ENCODE assay signal across 17 mouse cellular contexts in the genomic region with DNA sequence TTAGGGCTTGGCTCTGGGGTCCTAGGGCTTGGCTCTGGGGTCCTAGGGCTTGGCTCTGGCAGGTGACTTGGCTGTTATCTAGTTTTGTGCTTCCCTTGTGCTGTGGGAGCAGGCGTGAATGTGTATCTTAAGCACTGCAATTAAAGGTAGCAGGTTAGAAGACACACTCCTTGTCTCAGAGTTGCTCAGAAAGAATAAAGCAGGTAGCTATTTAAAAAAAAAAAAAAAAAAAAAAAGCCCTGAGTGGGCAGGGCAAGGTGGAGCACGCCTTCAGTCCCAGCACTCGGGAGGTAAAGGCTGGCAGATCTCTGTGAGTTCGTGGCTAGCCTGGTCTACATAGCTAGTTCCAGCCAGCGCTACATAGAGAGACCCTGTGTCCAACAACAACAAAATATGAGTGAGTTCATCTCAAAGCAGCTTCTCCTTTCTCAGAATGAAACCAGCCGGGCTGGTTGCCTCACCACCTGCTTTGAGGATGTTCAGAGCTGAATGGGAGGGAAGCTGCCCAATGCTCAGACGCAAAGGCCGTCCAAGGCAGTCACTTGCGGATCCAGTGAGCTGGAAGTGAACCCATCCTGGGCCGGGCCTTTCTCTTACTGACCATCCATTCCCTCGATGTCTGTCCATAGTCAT. TPM values are rescaled to one million over a fixed set of nuclear protein-coding genes. Genes with fewer than 3 reads are reported as not detected.
DNase-seq lines count a peak whose midpoint lies in the region; TF ChIP-seq lines count a peak whose summit lies in the region.
"Had no signal": no experiment of that assay in that cellular context is flagged by ENCODE, and none has a peak within 500 bp of the region (broad histone marks: within the 10 kb centered on the region; RNA-seq: fewer than 3 reads in every experiment).

No protein-coding gene starts in this region.

- 86% methylated on average over 11 of the region's 11 CpGs for WGBS in heart, embryonic 10.5 days
- 78% methylated on average over 11 of the region's 11 CpGs for WGBS in lung, adult 2 months

- TF ChIP-seq POLR2A in lung, adult 2 months (IDR thresholded peaks at IDR 0.05; ENCODE audit: borderline replicate concordance, extremely low read depth, low read depth, low read length) = no peak

- no peak for DNase-seq in heart, embryonic 10.5 days (ENCODE audit: low spot score)
- no peak for DNase-seq in heart, adult 9 months (ENCODE audit: low spot score in 2 of 2)
- peak; percentile 65 for DNase-seq in lung, postnatal 36 days
- no peak for DNase-seq in lung, adult 2 months
- peak; percentile 68 for DNase-seq in induced T-regulatory cell, adult 2 months (ENCODE audit: low read depth)
- no peak for DNase-seq in kidney, adult 18-20 months
- no peak for DNase-seq in adrenal gland, postnatal 10 days
- DNase-seq in adrenal gland, postnatal 36 days = no peak
- DNase-seq: adrenal gland, adult 2 months; cerebellum, postnatal 10 days; liver, embryonic 13.5 days; right cerebral cortex, postnatal 25 days; thymus, postnatal 36 days had no signal

- no peak for TF ChIP-seq CTCF in lung, adult 2 months (IDR thresholded peaks at IDR 0.05; ENCODE audit: insufficient read depth, low read length)

- no peaks in the 10 kb centered on the region for H3K9me3 ChIP-seq in heart, embryonic 10.5 days
- H3K9me3 ChIP-seq: embryonic facial prominence, embryonic 15.5 days; liver, embryonic 13.5 days; midbrain, embryonic 13.5 days had no signal

- H3K27ac ChIP-seq in heart, embryonic 10.5 days = 0 out of 2 replicates have a peak overlapping the region, but pooled peaks have one; percentile 72
- H3K27ac ChIP-seq: embryonic facial prominence, embryonic 15.5 days; limb, embryonic 12.5 days; liver, embryonic 13.5 days; macrophage; midbrain, embryonic 13.5 days had no signal

- no peaks in the 10 kb centered on the region for H3K27me3 ChIP-seq in heart, embryonic 10.5 days (ENCODE audit: insufficient read depth, poor library complexity, severe bottlenecking)
- H3K27me3 ChIP-seq: embryonic facial prominence, embryonic 15.5 days; limb, embryonic 12.5 days; liver, embryonic 13.5 days; midbrain, embryonic 13.5 days had no signal

- H3K36me3 ChIP-seq in heart, embryonic 10.5 days = 0 out of 2 replicates have a peak, but pooled peaks cover 3% of the 10 kb centered on the region
- H3K36me3 ChIP-seq: embryonic facial prominence, embryonic 15.5 days; limb, embryonic 12.5 days; liver, embryonic 13.5 days; midbrain, embryonic 13.5 days had no signal

- peaks cover 64% of the 10 kb centered on the region for H3K4me1 ChIP-seq in heart, embryonic 10.5 days
- H3K4me1 ChIP-seq in lung, adult 2 months (ENCODE audit: control insufficient read depth, insufficient read depth, low read length) = peaks cover 18% of the 10 kb centered on the region

- H3K4me3 ChIP-seq in heart, embryonic 10.5 days = no peak overlapping the region
- no peak overlapping the region for H3K4me3 ChIP-seq in lung, adult 2 months (replicated peaks; ENCODE audit: extremely low read depth, low read depth, low read length)
- H3K4me3 ChIP-seq: embryonic facial prominence, embryonic 15.5 days; limb, embryonic 12.5 days; liver, embryonic 13.5 days; midbrain, embryonic 13.5 days had no signal

RNA-seq across cellular contexts. Expression of a gene that starts 6.2 kb away (rescaled TPM):
- polyA plus RNA-seq in heart, embryonic 10.5 days (2016; fragmentation: Nextera tagmentation; extraction: Ambion mirVana) = 1.9 and 3.3 TPM in 2 replicates
- 20.7 and 21.9 TPM in 2 replicates for polyA plus RNA-seq in lung, adult 2 months (2012; rRNA removed)
- 10 to 100 TPM; 12.0 to 17.3 TPM for total RNA-seq in adrenal gland, postnatal 10 days (2021)
- total RNA-seq in adrenal gland, postnatal 36 days (2021) = 10 to 100 TPM in 1 of 2 experiments, 1 to 10 TPM in 1; 9.1 to 10.0 TPM

Comparison
In these comparisons a context has a peak if more than half of its experiments do, and no peak if none do; other contexts are left out.
1. DNase-seq: peak in lung, postnatal 36 days (single experiment) and induced T-regulatory cell, adult 2 months (single experiment); none in heart, embryonic 10.5 days (single experiment), heart, adult 9 months (0 of 2), lung, adult 2 months (single experiment), kidney, adult 18-20 months (single experiment), adrenal gland, postnatal 10 days (single experiment) and adrenal gland, postnatal 36 days (0 of 2).